Mouse (Mus musculus) limb, embryonic 15.5 days (tissue): Measurements from ENCODE around the gene Lama5. TPM values are rescaled to one million over a fixed set of nuclear protein-coding genes. Genes with fewer than 3 reads are reported as not detected.

Source experiments
- ATAC-seq: fragments of 200-750 bp; cut with Nextera tagmentation; 2 replicates; pipeline ENCODE4 v1.8.0; 2017; ENCODE audit warnings: low read depth, moderate TSS enrichment; ENCODE audit not compliant: insufficient number of reproducible peaks, low FRiP score, low TSS enrichment
- H3K27ac ChIP-seq: fragments of 300-500 bp; sonication (generic); 2 replicates; pipeline ENCODE4 v1.5.1; 2015; ENCODE audit warnings: moderate library complexity, mild to moderate bottlenecking, inconsistent platforms
- H3K27me3 ChIP-seq: fragments of 300-500 bp; sonication (generic); 2 replicates; pipeline ENCODE4 v1.6.1; 2015; ENCODE audit warnings: inconsistent platforms
- H3K36me3 ChIP-seq: fragments of 300-500 bp; sonication (generic); 2 replicates; pipeline ENCODE4 v1.6.1; 2015; ENCODE audit warnings: inconsistent platforms
- H3K4me1 ChIP-seq: fragments of 300-500 bp; sonication (generic); 2 replicates; pipeline ENCODE4 v1.6.1; 2015; ENCODE audit warnings: inconsistent platforms
- H3K4me2 ChIP-seq: fragments of 300-500 bp; sonication (generic); 2 replicates; pipeline ENCODE4 v1.6.1; 2015; ENCODE audit warnings: mild to moderate bottlenecking, inconsistent platforms
- H3K4me3 ChIP-seq: fragments of 300-500 bp; sonication (generic); 2 replicates; pipeline ENCODE4 v1.5.1; 2015; ENCODE audit warnings: mild to moderate bottlenecking, inconsistent platforms
- H3K9ac ChIP-seq: fragments of 300-500 bp; sonication (generic); 2 replicates; pipeline ENCODE4 v1.6.1; 2015; ENCODE audit warnings: inconsistent platforms
- H3K9me3 ChIP-seq: fragments of 300-500 bp; sonication (generic); 2 replicates; pipeline ENCODE4 v1.6.1; 2016; ENCODE audit warnings: inconsistent platforms
- WGBS: fragments of 180-500 bp; shearing (Covaris S2); methylation state at CpG from one replicate; pipeline ENCODE4 v1.1.7; 2015; 5-methylcytosine and 5-hydroxymethylcytosine counted together
- polyA plus RNA-seq: library from polyadenylated mRNA; unstranded; fragments of >200 nt; fragmentation: Nextera tagmentation; extraction: Ambion mirVana; gene quantifications from 2 replicates; pipeline ENCODE4 v1.2.1, GENCODE M21; 2015

Gene Lama5
- polyA plus RNA-seq, 1 experiment from 2014 or later, result 25.9 TPM

DNA sequence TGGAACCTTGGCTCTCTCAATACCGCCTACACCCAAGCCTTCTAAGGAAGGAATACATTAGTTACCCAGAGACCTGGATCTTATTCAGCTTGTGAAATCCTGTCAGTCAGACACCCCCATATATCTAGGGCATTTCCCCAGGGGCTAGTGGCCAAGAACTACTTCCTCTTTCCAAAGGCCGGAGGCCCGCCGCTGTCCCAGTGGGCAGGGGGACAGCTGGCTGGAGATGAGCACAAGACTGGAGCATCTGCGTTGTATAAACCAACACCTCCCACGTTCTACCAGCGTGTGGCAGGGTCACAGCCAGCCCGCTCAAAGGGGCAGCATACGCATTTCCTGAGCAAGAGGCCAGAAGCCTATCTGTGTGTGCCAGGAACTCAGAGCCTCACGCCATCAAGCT, 22.9 kb downstream of the Lama5 start:
- ATAC-seq, result no peak

DNA sequence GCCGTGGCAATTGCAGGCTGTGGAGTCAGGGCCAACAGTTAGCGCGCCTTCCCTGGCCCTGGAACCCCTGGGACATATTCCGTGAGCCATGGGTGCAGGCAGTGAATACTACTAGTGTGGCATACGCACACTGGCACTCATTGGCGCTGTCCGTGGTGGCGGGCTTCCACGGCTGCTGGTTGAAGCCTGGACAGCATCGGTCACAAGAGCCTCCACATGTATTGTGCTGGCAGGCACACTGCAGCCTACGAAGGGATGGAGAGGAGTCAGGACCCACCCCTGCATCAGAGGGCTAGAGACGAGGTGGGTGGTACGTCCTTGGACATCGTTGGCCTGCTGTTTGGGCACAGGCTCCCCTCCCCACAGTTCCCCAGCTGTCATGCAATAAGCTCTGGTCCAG, 23.4 kb downstream of the Lama5 start:
- Histone ChIP-seq H3K9ac (no peak overlapping the region), H3K4me3 (no peak overlapping the region), H3K4me1 (peaks cover 5% of the 10 kb centered on the region; the same call in 1 of the 2 replicates), H3K27ac (no peak overlapping the region), H3K27me3 (no peaks in the 10 kb centered on the region), H3K36me3 (0 out of 2 replicates have a peak, but pooled peaks cover 2% of the 10 kb centered on the region), H3K9me3 (no peaks in the 10 kb centered on the region), H3K4me2 (no peak overlapping the region)
- 85% methylated on average over 14 of the region's 14 CpGs for WGBS
- no peak for ATAC-seq

More for the DNA sequence above, 22.9 kb downstream of the Lama5 start:
- Histone ChIP-seq H3K4me1 (peaks cover 5% of the 10 kb centered on the region; the same call in 1 of the 2 replicates), H3K27me3 (no peaks in the 10 kb centered on the region), H3K9ac (no peak overlapping the region), H3K4me3 (no peak overlapping the region), H3K4me2 (no peak overlapping the region), H3K27ac (no peak overlapping the region), H3K9me3 (no peaks in the 10 kb centered on the region), H3K36me3 (0 out of 2 replicates have a peak, but pooled peaks cover 2% of the 10 kb centered on the region)
- WGBS, result 82% methylated on average over 10 of the region's 10 CpGs

DNA sequence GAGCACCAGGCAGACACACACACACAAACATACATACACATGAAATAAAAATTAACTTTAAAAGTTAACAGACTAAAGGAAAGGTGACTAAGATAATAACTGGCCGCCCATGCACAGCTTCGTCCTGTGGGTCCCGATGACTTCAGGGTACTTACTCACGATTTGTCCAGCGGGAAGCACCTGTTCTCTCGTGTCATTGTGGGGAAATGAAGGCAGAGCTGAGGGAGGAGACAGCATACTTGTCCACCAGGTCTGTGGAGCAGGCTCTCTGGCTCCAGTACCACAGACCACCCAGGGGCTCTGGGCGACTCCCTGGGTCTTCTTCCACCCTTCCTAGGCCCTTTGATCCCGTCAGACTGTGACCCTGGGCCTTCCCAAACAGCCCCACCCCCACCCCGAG, 24.4 kb downstream of the Lama5 start:
- 66% methylated on average over 9 of the region's 9 CpGs for WGBS
- Histone ChIP-seq H3K4me1 (peaks cover 5% of the 10 kb centered on the region; the same call in 1 of the 2 replicates), H3K9me3 (no peaks in the 10 kb centered on the region), H3K4me2 (no peak overlapping the region), H3K27me3 (no peaks in the 10 kb centered on the region), H3K27ac (no peak overlapping the region), H3K4me3 (no peak overlapping the region), H3K9ac (no peak overlapping the region), H3K36me3 (no peaks in the 10 kb centered on the region)
- no peak for ATAC-seq

DNA sequence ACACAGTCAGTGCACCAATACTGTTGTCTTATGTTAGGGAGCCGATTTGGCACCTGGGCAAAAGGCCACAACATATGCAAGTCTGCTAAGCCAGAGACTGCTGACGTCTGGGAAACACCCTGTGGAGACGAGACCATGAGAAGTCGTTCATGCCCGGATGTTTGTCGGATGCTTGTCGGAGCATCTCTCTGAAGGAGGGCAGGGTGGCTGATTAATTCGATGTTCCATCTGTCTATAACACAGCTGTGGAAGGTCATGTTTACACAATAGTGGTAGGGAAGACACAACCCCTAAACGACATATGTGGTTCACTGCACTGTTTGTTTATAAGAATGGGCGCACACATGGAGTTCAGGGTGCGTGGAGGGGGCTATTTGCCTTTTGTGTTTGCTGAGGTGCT, 25.0 kb downstream of the Lama5 start:
- peaks cover 5% of the 10 kb centered on the region; the same call in 1 of the 2 replicates for H3K4me1 ChIP-seq
- no peak overlapping the region for H3K4me3 ChIP-seq
- no peak for ATAC-seq
- H3K9me3 ChIP-seq, result no peaks in the 10 kb centered on the region
- H3K36me3 ChIP-seq, result 0 out of 2 replicates have a peak, but pooled peaks cover 3% of the 10 kb centered on the region
- 78% methylated on average over 11 of the region's 11 CpGs for WGBS
- H3K27ac ChIP-seq, result no peak overlapping the region
- H3K27me3 ChIP-seq, result no peaks in the 10 kb centered on the region
- no peak overlapping the region for H3K4me2 ChIP-seq
- H3K9ac ChIP-seq, result no peak overlapping the region

DNA sequence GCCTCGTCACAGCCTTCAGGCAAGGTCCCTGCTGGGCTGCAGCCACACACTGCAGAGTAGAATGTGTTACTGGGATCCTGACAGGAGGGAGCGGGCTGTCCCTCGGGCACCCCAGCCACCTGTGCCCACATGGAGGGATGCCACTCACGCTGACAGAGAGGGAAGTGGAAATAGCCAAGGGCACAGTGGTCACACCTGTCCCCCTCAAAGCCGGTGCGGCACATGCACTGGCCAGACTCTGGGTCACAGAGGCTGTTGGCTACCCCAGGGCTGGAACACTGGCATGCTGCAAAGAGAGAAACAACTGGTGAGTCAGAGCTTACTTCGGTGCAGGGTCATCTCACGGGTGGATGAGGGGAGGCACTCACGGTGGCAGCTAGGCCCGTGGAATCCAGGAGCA, 26.9 kb downstream of the Lama5 start:
- ATAC-seq, result no peak
- Histone ChIP-seq H3K4me2 (no peak overlapping the region), H3K36me3 (0 out of 2 replicates have a peak, but pooled peaks cover 3% of the 10 kb centered on the region), H3K27ac (no peak overlapping the region), H3K27me3 (no peaks in the 10 kb centered on the region), H3K4me1 (no peaks in the 10 kb centered on the region), H3K4me3 (no peak overlapping the region), H3K9me3 (no peaks in the 10 kb centered on the region), H3K9ac (no peak overlapping the region)
- 90% methylated on average over 10 of the region's 10 CpGs for WGBS

DNA sequence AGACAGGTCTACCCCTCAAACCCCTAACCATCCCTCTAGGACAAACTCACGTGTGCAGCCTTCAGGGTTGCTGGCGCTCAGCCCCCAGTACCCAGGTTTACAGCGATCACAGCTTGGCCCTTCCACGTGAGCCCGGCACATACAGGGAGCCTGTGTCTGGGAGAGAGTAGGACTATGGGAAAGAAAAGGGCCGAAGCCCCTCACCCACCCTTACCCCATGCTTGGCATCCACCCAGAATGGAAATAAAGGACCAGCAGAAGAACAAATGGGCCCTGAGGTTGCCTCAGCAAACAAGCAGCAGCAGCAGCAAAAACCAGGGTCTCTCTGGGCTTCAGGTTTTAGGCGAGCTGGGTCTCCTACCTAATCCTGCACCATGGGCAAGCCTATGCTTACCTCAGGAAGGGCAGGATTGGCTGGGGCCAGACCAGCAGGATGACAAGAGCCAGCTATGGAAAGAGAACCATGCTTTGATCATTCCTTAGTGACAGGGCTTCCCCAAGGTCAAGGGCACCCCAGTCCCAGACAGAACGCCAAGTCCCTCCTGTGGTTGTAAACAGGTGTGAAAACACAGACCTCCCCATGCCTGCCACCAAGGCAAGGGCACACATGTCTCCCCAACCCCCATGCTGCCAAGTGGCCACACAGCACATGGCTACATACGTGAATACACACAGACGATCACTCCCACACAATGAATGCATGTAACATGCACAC, 28.2 kb downstream of the Lama5 start:
- Histone ChIP-seq H3K9me3 (no peaks in the 10 kb centered on the region), H3K27me3 (no peaks in the 10 kb centered on the region), H3K4me2 (no peak overlapping the region), H3K9ac (no peak overlapping the region), H3K4me3 (no peak overlapping the region), H3K36me3 (0 out of 2 replicates have a peak, but pooled peaks cover 3% of the 10 kb centered on the region), H3K4me1 (no peaks in the 10 kb centered on the region), H3K27ac (no peak overlapping the region)
- ATAC-seq, result no peak
- WGBS, result 79% methylated on average over 10 of the region's 10 CpGs

DNA sequence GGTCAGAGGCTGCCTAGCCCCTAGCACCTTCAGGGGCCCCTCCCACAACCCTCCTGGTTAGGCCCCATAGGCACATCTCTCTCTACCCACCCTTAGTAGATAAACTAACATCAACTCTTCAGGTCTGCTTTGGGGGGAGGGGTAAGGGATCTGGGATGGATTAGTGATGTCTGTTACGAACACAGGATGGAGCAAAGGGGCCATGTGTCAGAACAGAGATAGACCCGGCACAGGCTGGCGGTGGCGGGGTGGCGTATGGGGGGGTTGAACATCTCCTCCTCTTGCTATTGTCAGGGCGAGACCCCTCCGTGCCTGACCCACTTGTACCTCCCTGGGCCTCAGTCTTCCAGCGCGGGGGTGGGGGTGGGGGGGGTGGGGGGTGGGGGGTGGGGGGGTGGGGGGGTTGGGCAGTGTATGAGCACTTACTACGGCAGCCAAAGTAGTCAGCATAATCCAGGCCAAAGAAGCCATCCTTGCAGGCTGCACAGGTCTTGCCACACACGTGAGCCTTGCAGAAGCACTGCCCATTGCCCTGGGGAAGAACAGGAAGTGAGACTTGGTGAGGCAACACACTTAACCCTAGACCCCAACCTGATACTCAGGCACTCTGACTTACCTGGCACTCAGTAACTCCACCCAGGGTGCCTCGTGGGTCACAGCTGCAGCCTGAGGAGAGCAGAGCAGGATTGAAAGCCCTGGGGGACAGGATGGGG, 28.9 kb downstream of the Lama5 start:
- Histone ChIP-seq H3K27ac (no peak overlapping the region), H3K4me1 (no peaks in the 10 kb centered on the region), H3K9me3 (no peaks in the 10 kb centered on the region), H3K4me3 (no peak overlapping the region), H3K9ac (no peak overlapping the region), H3K36me3 (0 out of 2 replicates have a peak, but pooled peaks cover 3% of the 10 kb centered on the region), H3K4me2 (no peak overlapping the region), H3K27me3 (no peaks in the 10 kb centered on the region)
- no peak for ATAC-seq
- 72% methylated on average over 8 of the region's 12 CpGs for WGBS

DNA sequence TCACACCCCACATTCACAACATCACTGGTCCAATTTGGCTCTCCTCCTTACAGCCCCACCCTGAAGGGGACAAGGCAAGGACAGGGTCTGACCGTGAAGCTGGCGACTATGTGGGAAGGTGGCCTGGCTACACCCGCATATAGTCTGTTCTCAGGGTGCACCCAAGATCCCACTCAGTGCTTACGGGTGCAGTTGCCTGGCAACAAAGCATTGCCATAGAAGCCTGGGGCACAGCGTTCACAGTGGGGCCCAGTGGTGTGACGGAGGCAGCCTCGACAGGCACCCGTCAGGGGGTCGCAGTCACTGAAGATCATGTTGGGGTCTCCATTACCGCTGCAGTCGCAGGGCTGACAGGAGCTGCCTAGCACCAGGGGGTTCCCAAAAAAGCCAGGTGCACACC, 38.3 kb downstream of the Lama5 start:
- Histone ChIP-seq H3K9ac (no peak overlapping the region), H3K27ac (no peak overlapping the region), H3K4me3 (no peak overlapping the region), H3K27me3 (no peaks in the 10 kb centered on the region), H3K4me1 (no peaks in the 10 kb centered on the region), H3K9me3 (no peaks in the 10 kb centered on the region), H3K36me3 (0 out of 2 replicates have a peak, but pooled peaks cover 12% of the 10 kb centered on the region), H3K4me2 (no peak overlapping the region)
- 87% methylated on average over 11 of the region's 11 CpGs for WGBS
- no peak for ATAC-seq

DNA sequence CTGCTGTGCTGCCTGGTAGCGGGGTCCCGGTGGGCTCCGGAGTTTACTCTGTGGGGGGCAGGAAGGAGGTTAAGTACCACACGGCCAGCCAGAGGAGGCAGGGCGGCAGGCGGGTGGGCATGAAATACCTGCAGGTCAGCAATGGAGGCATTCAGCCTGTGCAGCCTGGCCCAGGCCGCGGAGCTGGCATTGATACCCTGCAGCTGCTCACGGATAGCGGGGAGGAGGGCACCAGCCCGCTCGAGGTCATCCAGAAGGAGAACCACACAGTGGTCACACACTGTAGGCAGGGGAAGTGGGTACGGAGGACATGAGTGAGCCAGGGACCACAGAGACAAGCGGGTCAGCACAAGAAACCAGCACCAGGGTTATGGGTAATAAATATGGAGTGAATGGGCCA, 40.0 kb downstream of the Lama5 start:
- H3K27me3 ChIP-seq, result no peaks in the 10 kb centered on the region
- no peak overlapping the region for H3K9ac ChIP-seq
- no peak overlapping the region for H3K4me3 ChIP-seq
- no peaks in the 10 kb centered on the region for H3K4me1 ChIP-seq
- 82% methylated on average over 14 of the region's 14 CpGs for WGBS
- H3K36me3 ChIP-seq, result peaks cover 14% of the 10 kb centered on the region; the same call in 1 of the 2 replicates
- H3K4me2 ChIP-seq, result no peak overlapping the region
- H3K9me3 ChIP-seq, result no peaks in the 10 kb centered on the region
- ATAC-seq, result no peak
- H3K27ac ChIP-seq, result no peak overlapping the region

DNA sequence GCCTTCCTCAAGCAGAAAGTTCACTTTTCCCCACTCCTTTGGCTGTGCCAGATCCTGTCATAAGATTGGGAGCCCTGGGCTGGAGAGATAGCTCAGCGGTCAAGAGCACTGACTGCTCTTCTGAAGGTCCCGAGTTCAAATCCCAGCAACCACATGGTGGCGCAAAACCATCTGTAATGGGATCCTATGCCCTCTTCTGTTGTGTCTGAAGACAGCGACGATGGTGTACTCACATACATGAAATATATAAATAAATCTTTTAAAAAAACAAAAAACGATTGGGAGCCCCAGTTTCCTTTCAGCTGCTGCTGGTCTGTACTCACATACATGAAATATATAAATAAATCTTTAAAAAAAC, 40.9 kb downstream of the Lama5 start:
- no peak overlapping the region for H3K9ac ChIP-seq
- no peaks in the 10 kb centered on the region for H3K27me3 ChIP-seq
- H3K4me2 ChIP-seq, result no peak overlapping the region
- H3K36me3 ChIP-seq, result peaks cover 19% of the 10 kb centered on the region; the same call in 1 of the 2 replicates
- no peak overlapping the region for H3K27ac ChIP-seq
- ATAC-seq, result no peak
- H3K4me1 ChIP-seq, result no peaks in the 10 kb centered on the region
- 83% methylated on average over 6 of the region's 6 CpGs for WGBS
- no peaks in the 10 kb centered on the region for H3K9me3 ChIP-seq
- H3K4me3 ChIP-seq, result no peak overlapping the region

DNA sequence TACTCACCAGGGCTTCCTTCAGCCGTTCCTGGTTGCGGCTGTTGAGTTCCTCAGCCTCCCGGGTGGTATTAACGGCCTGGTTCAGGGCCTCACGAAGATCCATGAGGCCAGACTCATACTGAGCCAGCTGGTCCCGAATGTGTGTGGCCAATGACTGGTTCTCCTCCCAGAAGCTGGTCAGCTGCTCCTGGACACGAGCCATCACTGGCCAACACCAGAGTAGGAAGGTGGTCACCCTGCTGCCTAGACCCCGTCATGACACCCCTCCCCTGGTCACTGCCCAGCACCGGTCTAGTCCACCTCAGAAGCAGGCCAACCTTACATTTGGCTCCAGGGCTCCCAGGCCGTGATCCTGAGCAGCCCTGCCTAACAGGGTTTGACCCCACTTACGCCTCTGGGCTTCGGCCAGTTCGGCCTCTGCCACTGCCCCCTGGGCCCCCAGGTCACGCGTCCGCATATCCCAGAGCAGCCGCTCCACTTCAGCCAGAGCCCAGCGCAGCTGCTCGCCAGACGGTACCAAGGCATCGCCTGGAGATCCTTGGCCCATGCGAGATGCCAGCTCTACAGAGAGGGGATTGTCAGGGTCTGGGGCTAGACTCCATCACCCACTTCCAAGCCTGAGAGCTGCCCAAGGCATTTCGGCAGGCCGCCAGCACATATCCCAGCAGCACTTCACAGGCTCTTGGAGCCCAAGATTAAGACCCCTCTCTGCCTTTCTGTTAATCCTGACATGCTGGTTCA, 41.5 kb downstream of the Lama5 start:
- Histone ChIP-seq H3K9me3 (no peaks in the 10 kb centered on the region), H3K27ac (no peak overlapping the region), H3K4me2 (no peak overlapping the region), H3K36me3 (peaks cover 25% of the 10 kb centered on the region; the same call in 1 of the 2 replicates), H3K27me3 (no peaks in the 10 kb centered on the region), H3K9ac (no peak overlapping the region), H3K4me3 (no peak overlapping the region), H3K4me1 (no peaks in the 10 kb centered on the region)
- WGBS, result 80% methylated on average over 24 of the region's 24 CpGs
- no peak for ATAC-seq

DNA sequence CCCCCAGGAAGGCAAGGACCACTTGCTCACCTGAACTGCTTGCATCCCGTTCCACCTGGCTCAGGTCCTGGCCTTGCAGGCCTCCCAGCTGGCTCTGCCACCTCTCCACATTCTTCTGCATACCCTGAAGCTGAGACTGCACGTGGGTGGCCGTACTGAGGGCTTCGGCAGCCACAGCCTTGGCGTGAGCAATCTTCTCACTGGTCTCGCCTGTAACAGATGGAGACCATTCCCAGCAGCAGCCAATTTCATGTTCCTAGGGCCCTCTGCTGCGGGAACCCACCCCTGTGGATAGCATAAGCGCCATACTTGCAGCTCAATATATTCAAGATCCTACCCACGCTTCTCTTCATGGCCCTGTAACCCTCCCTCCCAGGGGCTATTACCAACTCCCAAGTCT, 44.1 kb downstream of the Lama5 start:
- Histone ChIP-seq H3K4me1 (no peaks in the 10 kb centered on the region), H3K9ac (no peak overlapping the region), H3K27ac (no peak overlapping the region), H3K4me3 (no peak overlapping the region), H3K36me3 (peaks cover 45% of the 10 kb centered on the region), H3K9me3 (no peaks in the 10 kb centered on the region), H3K27me3 (no peaks in the 10 kb centered on the region), H3K4me2 (no peak overlapping the region)
- ATAC-seq, result no peak
- WGBS, result 82% methylated on average over 9 of the region's 9 CpGs
